Mouse (Mus musculus) v-Abl transformed pro-B cells (cell line): ENCODE measurements around the gene Rbm45.

ENCODE experiments used
- in situ Hi-C, 2 experiments: fragments of 400-800 bp; cut with MboI; formaldehyde crosslinking; loops; one replicate each; pipeline ENCODE4 v1.15.1; 2025; ENCODE audit not compliant: unreplicated experiment in 2 of 2

The Rbm45 gene

DNA sequence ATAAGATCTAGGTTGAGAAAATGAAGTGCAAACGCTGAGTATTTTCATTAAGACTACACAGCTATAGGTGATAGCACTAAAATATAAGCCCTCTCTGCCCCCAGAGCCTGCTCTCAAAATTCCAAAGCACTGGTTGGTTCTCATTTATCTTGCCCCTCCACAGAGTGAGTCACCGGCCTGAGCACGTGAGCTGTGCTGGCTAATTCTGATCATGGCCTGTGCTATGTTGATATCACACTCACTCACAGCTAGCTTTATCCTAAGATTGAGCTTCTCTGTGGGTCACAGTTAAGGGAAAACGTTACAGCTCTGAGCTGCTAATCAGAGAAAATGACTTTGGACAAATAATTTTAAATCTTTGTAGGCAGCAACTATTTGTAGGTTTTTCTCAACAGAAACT is 2.5 kb downstream of the Rbm45 start:
- in situ Hi-C loops: loop anchor here (5.0 to 25.0 kb wide), 8 partner anchors 273 to 1565 kb away; partner anchors contain the start of genes Cwc22 (in 1 of the 2), Fkbp7 (in 1 of the 2), Pjvk (in 1 of the 2) and Prkra (in 1 of the 2)

GRCm38 (mm10) chr2:76374544-76375206 is 4.9 kb downstream of the Rbm45 start:
- in situ Hi-C loops: loop anchor here (5.0 to 25.0 kb wide), 8 partner anchors 270 to 1563 kb away; partner anchors contain the start of genes Cwc22 (in 2 of the 2), Fkbp7 (in 1 of the 2), Pjvk (in 1 of the 2) and Prkra (in 1 of the 2)

GRCm38 (mm10) chr2:76378646-76379045 is 8.9 kb downstream of the Rbm45 start:
- in situ Hi-C loops: loop anchor here (10.0 to 25.0 kb wide), 2 partner anchors 266 to 1559 kb away; partner anchors contain the start of genes Cwc22 (in 1 of the 2), Pjvk (in 1 of the 2) and Prkra (in 1 of the 2)

GRCm38 (mm10) chr2:76386531-76386930 is 16.7 kb downstream of the Rbm45 start:
- in situ Hi-C loops: loop anchor here in 1 of 2 experiments (25.0 kb wide), 1 partner anchor 1551 kb away; the partner anchor contains the start of gene Cwc22

DNA sequence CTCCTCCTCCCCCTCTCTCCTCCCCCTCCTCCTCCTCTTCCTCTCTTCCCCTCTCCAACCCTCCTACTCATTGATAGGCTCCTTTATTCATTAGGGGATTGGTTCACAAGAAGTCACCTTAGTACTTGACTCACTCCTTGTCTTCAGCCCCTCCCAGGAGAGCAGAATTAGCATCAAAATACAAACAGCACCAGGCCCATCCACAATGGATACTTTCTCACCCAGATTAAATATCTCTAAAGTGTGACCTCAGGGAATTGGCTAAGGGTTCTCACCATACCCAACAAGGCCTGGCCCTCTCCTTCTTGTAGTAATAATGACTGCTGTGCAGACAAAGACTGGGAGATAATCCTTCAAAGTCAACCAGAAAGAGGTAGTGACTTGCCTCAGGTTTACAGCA is 30.4 kb downstream of the Rbm45 start:
- in situ Hi-C loops: no loop called here

- in situ Hi-C loops: no loop called here
Observed at GRCm38 (mm10) chr2:76405596-76406150, 35.9 kb downstream of the Rbm45 start.

- in situ Hi-C loops: no loop called here
Observed at GRCm38 (mm10) chr2:76406151-76406936, 36.6 kb downstream of the Rbm45 start, which contains the start of gene Osbpl6. Osbpl6 (plus strand) TSS chr2:76406508.

- in situ Hi-C loops: no loop called here
Observed at GRCm38 (mm10) chr2:76406937-76407441, 37.2 kb downstream of the Rbm45 start.

- in situ Hi-C loops: no loop called here
Observed at GRCm38 (mm10) chr2:76409526-76409925, 39.7 kb downstream of the Rbm45 start.

DNA sequence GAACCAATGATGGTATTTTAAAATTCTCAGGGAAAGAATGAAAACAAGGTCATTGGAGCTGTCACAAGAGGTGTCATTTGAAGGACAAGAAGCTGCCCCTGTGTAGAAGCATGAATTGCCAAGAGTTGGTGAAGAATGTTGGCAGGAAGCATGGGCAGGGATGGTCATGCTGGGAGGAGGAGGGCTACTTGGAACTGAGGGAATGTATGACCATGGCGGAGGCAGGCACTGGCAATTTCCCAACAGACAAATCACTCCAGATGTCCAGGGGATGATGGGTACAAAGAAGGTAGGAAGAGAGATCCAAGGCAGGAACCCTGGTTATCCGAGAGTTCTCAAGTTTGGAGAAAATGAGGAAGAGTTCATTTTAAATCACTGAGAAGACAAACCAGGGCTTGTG is 40.2 kb downstream of the Rbm45 start:
- in situ Hi-C loops: no loop called here

GRCm38 (mm10) chr2:76412924-76413323 is 43.1 kb downstream of the Rbm45 start:
- in situ Hi-C loops: no loop called here

GRCm38 (mm10) chr2:76417446-76418141 is 47.8 kb downstream of the Rbm45 start:
- in situ Hi-C loops: no loop called here

- in situ Hi-C loops: no loop called here
Observed at GRCm38 (mm10) chr2:76418142-76418518, 48.3 kb downstream of the Rbm45 start.

- in situ Hi-C loops: no loop called here
Observed at GRCm38 (mm10) chr2:76421411-76421924, 51.7 kb downstream of the Rbm45 start.

- in situ Hi-C loops: no loop called here
Observed at GRCm38 (mm10) chr2:76426816-76427215, 57.0 kb downstream of the Rbm45 start.

DNA sequence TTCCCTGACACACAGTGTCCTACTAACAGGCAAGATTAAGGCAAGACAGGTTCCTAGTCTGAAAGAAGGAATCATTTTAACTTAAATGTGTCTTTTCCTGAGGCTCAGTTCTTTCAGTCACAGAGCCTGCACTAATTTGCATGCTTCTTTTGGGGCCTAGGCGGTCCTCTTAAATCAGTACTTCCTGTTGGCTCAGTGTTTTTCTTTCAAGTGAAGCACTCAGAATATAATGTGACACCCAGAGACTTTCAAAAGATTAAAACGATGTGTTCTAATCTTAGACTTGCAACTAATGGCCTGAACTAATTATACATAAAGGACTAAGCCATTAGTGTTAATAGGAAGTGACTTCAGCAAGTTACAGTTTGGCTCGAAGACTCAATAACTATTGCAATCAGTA is 59.5 kb downstream of the Rbm45 start:
- in situ Hi-C loops: no loop called here

DNA sequence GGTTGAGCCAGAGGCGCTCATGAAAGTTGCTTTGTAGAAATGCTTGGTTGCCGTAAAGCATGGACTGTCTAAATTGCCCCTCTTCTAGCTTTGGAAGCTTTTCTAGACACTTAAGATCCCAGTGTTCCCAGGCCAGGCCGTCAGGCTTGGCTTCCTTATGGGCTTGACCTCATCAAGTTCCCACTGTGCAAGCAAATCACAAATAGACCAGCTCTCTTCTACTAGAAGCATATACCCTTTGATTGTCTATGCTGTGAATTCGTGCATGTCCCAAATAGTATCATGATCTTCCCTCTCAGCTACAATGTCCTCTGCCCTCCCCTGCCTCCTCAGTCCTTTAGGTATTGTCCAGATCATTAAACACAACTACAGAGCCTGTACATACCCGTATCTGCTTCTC is 60.1 kb downstream of the Rbm45 start:
- in situ Hi-C loops: no loop called here

DNA sequence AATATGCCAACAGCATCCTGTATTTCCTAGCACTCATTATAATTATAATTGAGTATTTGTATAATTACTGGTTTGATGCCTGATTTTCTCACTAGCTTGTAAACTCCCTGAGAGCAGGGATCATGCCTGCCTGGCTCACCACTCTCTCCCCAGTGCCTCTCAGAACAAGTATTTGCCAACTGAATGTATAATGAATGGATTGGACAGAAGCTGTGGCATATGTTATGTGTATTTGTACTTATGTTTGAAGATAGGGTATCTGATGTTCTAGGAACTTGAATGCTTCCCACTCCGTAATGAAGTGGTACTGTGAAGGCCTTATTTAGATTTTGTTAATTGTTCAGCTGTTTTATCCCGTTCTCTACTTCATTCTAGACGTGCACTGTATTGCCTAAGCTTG is 60.8 kb downstream of the Rbm45 start:
- in situ Hi-C loops: no loop called here
